Mouse (Mus musculus): Measurements from ENCODE around the gene Atp2b2. TPM values are rescaled to one million over a fixed set of nuclear protein-coding genes. Genes with fewer than 3 reads are reported as not detected.

Gene Atp2b2
- polyA plus RNA-seq, 1 experiment from 2014 or later = 0.09 TPM

DNA sequence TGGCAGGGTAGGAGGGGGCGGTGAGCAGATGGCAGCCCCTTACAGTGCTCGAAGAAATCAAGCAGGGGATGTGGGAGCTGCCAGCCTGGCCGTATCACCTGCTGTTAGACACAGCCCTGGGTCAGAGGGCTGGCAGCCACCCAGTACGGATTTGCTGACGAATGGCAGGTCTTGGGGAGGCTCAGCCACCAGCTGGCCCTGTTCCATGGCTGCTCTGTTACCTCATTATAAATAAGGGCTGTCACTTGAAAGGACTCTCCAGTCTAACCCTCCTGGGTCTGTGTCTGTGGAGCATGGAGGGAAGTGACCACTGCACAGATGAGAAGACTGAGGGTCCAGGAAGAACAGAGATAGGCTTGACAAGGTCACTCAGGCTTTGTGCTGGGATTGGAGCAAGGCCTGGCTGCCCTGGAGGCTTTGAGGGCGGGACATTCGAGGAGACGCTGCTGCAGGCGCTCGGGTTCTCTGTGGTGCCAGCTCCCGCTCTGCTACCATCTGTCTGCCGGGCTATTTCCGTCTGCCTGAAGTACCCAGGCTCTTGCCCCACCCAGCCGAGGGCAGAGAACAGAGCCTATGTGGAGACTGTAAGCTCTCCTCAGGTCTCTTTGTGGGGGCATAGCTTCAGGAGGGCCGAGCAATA, 181.6 kb downstream of the Atp2b2 start:
- ATAC-seq (ENCODE audit: insufficient read depth) = no peak
- Histone ChIP-seq H3K36me3 (ENCODE audit: insufficient read depth) (no peaks in the 10 kb centered on the region), H3K9me3 (ENCODE audit: low read depth, low read length) (no peaks in the 10 kb centered on the region), H3K4me1 (ENCODE audit: insufficient read depth) (no peaks in the 10 kb centered on the region), H3K4me3 (ENCODE audit: low read depth, low read length) (no peak overlapping the region), H3K27ac (ENCODE audit: low read depth) (no peak overlapping the region), H3K4me2 (no peak overlapping the region), H3K9ac (no peak overlapping the region), H3K27me3 (ENCODE audit: insufficient read depth, low read length) (no peaks in the 10 kb centered on the region)
- TF ChIP-seq CTCF (IDR thresholded peaks at IDR 0.05; ENCODE audit: low read depth) = no peak
- WGBS = 60% methylated on average over 15 of the region's 15 CpGs
- DNase-seq = no peak

DNA sequence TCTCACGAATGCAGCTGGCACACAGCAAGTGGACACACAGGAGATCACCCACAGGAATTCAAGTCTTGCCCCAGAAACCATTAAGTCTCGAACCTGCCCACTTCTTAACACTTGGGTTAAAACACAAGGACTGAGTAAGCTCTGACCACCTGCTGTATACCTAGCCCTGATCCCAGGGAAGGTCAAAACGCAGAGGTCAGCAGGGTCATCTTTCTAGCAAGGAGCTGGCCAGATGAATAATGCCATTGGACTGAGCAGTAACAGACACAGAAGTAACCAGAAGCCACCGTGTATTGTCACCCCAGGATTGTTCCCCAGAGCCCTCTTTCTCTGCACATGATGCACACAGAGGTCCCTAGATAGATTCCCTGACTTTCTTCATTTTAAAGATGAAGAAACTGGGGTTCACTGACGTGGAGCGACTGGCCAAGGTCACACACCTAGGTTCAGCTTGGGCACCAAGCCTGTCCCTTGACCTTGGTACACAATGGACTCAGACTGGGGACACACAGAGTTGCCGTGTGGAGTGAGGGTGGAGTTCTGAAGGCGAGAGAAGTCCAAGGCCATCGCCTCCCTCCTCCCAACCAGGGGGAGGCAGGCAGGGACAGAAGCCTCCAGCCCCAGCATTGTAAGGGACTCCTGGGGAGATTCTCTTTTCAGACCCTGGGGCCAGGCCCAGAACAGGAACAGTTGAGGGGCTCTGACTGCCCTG, 182.2 kb downstream of the Atp2b2 start:
- Histone ChIP-seq H3K4me3 (ENCODE audit: low read depth, low read length) (no peak overlapping the region), H3K9me3 (ENCODE audit: low read depth, low read length) (no peaks in the 10 kb centered on the region), H3K4me2 (no peak overlapping the region), H3K4me1 (ENCODE audit: insufficient read depth) (no peaks in the 10 kb centered on the region), H3K9ac (no peak overlapping the region), H3K27ac (ENCODE audit: low read depth) (no peak overlapping the region), H3K36me3 (ENCODE audit: insufficient read depth) (no peaks in the 10 kb centered on the region), H3K27me3 (ENCODE audit: insufficient read depth, low read length) (no peaks in the 10 kb centered on the region)
- ATAC-seq (ENCODE audit: insufficient read depth) = no peak
- no peak for DNase-seq
- WGBS = 61% methylated on average over 9 of the region's 9 CpGs
- no peak for TF ChIP-seq CTCF (IDR thresholded peaks at IDR 0.05; ENCODE audit: low read depth)

DNA sequence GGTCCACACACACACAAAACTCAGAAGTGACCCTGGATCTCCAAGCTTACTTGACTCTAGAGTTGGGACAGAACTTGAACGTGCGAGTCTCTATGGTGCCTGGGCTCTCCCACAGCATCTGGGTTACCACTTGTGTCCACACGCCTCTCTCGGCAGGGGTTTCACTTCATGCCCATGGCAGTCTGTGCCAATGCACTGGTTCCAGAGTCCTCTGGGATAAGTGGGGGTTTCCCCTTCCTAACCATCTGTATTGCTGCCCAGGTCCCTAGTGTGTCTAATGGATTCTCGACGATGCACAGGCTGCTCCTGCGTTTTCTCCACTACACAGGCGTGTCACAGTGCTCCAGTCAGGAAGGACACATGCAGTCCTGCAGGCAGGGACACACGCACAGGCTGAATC, 184.1 kb downstream of the Atp2b2 start:
- H3K4me1 ChIP-seq (ENCODE audit: insufficient read depth) = no peaks in the 10 kb centered on the region
- TF ChIP-seq CTCF (IDR thresholded peaks at IDR 0.05; ENCODE audit: low read depth) = no peak
- H3K27ac ChIP-seq (ENCODE audit: low read depth) = no peak overlapping the region
- DNase-seq (no peak), ATAC-seq (ENCODE audit: insufficient read depth) (no peak)
- WGBS = 82% methylated on average over 9 of the region's 9 CpGs
- no peaks in the 10 kb centered on the region for H3K9me3 ChIP-seq (ENCODE audit: low read depth, low read length)
- no peaks in the 10 kb centered on the region for H3K27me3 ChIP-seq (ENCODE audit: insufficient read depth, low read length)
- H3K4me2 ChIP-seq = no peak overlapping the region
- no peak overlapping the region for H3K9ac ChIP-seq
- H3K4me3 ChIP-seq (ENCODE audit: low read depth, low read length) = no peak overlapping the region
- no peaks in the 10 kb centered on the region for H3K36me3 ChIP-seq (ENCODE audit: insufficient read depth)

DNA sequence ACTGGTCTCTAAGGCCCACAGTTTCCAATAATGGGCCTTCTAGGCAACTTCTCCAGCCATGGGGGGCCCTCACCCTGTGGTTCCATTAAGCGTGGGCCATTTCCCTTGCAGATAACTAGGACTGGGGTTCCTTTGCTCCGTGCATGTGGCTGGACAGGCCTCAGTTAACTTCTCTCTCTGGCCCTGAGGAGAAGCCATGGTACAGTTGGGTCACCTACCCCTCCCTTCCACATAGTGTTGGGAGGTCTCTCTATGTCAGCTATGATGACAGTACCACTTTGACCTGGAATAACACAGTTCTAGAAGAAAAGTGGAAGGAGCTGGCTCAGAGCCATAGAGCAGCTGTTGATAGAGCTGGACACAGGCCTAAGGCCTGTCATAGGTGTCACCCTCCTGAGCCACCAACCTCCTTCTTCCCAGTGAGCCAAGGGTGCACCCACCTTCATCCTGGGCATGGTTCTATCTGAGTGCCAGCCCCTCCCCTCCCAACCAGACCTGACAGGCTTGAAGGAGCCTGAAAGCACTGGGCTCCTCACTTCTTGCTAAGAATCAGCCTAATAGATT, 185.0 kb downstream of the Atp2b2 start:
- H3K36me3 ChIP-seq (ENCODE audit: insufficient read depth) = no peaks in the 10 kb centered on the region
- H3K4me1 ChIP-seq (ENCODE audit: insufficient read depth) = no peaks in the 10 kb centered on the region
- no peak overlapping the region for H3K4me3 ChIP-seq (ENCODE audit: low read depth, low read length)
- no peak overlapping the region for H3K27ac ChIP-seq (ENCODE audit: low read depth)
- DNase-seq (no peak), ATAC-seq (ENCODE audit: insufficient read depth) (no peak)
- 66% methylated on average over 2 of the region's 2 CpGs for WGBS
- no peak overlapping the region for H3K9ac ChIP-seq
- no peaks in the 10 kb centered on the region for H3K9me3 ChIP-seq (ENCODE audit: low read depth, low read length)
- no peaks in the 10 kb centered on the region for H3K27me3 ChIP-seq (ENCODE audit: insufficient read depth, low read length)
- no peak for TF ChIP-seq CTCF (IDR thresholded peaks at IDR 0.05; ENCODE audit: low read depth)
- H3K4me2 ChIP-seq = no peak overlapping the region

DNA sequence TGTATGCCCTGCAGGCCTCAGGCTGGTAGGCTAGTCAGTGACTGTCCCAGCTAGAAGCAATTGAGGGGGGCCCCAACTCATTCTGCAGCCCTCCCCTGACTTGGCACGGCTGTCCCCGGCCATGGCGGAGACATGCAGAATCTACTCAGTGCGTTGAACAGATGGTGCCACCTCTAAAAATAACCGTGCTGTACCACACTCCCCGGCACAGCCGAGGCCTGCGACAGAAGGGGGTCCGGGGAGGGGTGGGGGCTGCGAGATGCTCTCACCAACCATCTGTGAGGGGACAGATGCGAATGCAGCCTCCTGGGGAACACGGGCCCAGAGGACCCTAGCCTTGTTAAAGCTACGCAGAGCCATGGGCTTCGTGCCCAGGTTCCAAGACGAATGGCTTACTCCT, 185.6 kb downstream of the Atp2b2 start:
- no peaks in the 10 kb centered on the region for H3K4me1 ChIP-seq (ENCODE audit: insufficient read depth)
- H3K4me3 ChIP-seq (ENCODE audit: low read depth, low read length) = no peak overlapping the region
- ATAC-seq (ENCODE audit: insufficient read depth) (no peak), DNase-seq (no peak)
- H3K27me3 ChIP-seq (ENCODE audit: insufficient read depth, low read length) = no peaks in the 10 kb centered on the region
- TF ChIP-seq CTCF (IDR thresholded peaks at IDR 0.05; ENCODE audit: low read depth) = no peak
- WGBS = 84% methylated on average over 15 of the region's 15 CpGs
- H3K4me2 ChIP-seq = no peak overlapping the region
- no peaks in the 10 kb centered on the region for H3K9me3 ChIP-seq (ENCODE audit: low read depth, low read length)
- H3K36me3 ChIP-seq (ENCODE audit: insufficient read depth) = no peaks in the 10 kb centered on the region
- no peak overlapping the region for H3K27ac ChIP-seq (ENCODE audit: low read depth)
- H3K9ac ChIP-seq = no peak overlapping the region

DNA sequence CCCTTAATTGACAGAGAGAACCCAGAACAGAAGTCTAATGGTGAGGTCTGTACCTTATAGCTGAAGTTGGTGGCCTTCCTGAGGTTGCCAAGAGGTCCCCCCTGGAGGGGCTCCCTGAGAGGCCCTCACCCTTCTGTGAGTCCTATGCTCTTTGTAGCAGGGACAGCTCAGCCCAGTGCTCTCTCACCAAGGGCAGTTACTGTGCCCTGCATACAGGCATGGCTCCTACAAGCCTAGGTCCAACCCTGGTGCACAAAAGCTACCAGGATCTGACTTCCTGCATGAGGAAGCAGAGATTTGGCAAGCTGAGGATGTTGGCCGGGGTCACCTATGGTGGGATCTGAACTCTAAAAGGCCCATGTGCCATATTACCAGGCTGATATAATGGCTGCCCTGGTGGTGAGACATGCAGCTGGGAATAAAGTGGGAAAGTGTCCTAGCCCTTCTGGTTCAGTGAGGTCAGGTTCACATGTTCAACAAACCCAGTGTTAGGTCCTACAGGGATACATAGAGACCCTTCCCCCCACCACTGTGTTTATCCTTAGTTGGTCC, 186.2 kb downstream of the Atp2b2 start:
- Histone ChIP-seq H3K9me3 (ENCODE audit: low read depth, low read length) (no peaks in the 10 kb centered on the region), H3K4me2 (no peak overlapping the region), H3K4me3 (ENCODE audit: low read depth, low read length) (no peak overlapping the region), H3K27me3 (ENCODE audit: insufficient read depth, low read length) (no peaks in the 10 kb centered on the region), H3K27ac (ENCODE audit: low read depth) (no peak overlapping the region), H3K9ac (no peak overlapping the region), H3K36me3 (ENCODE audit: insufficient read depth) (no peaks in the 10 kb centered on the region), H3K4me1 (ENCODE audit: insufficient read depth) (no peaks in the 10 kb centered on the region)
- WGBS = 78% methylated on average over 1 of the region's 1 CpGs
- no peak for ATAC-seq (ENCODE audit: insufficient read depth)
- DNase-seq = no peak
- TF ChIP-seq CTCF (IDR thresholded peaks at IDR 0.05; ENCODE audit: low read depth) = no peak

DNA sequence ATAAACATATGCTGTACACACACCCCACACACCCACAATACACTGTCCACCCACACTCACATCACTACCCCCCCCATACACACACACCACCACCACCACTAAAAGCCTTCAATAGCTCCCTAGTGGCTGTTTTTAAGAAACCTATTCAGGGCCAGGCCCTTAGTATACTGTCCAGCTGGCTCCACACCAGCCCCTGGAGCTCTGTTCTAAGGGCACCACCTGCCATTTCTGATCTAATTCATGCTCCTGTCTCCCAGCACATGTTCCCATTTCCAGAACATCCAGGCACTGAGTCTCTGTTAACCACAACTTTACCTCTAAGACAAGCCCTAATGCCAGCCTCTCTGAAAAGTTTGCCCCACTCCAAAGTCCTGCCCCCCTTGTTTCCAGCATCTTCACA, 186.8 kb downstream of the Atp2b2 start:
- no peaks in the 10 kb centered on the region for H3K9me3 ChIP-seq (ENCODE audit: low read depth, low read length)
- no peaks in the 10 kb centered on the region for H3K4me1 ChIP-seq (ENCODE audit: insufficient read depth)
- no peak for ATAC-seq (ENCODE audit: insufficient read depth)
- no peak overlapping the region for H3K4me3 ChIP-seq (ENCODE audit: low read depth, low read length)
- no peak for DNase-seq
- H3K27me3 ChIP-seq (ENCODE audit: insufficient read depth, low read length) = no peaks in the 10 kb centered on the region
- no peak for TF ChIP-seq CTCF (IDR thresholded peaks at IDR 0.05; ENCODE audit: low read depth)
- no peaks in the 10 kb centered on the region for H3K36me3 ChIP-seq (ENCODE audit: insufficient read depth)
- no peak overlapping the region for H3K4me2 ChIP-seq
- no peak overlapping the region for H3K27ac ChIP-seq (ENCODE audit: low read depth)
- H3K9ac ChIP-seq = no peak overlapping the region

Data from lung, embryonic 14.5 days (tissue).